ENCODE assay signal across 8 mouse cellular contexts in the genomic region with DNA sequence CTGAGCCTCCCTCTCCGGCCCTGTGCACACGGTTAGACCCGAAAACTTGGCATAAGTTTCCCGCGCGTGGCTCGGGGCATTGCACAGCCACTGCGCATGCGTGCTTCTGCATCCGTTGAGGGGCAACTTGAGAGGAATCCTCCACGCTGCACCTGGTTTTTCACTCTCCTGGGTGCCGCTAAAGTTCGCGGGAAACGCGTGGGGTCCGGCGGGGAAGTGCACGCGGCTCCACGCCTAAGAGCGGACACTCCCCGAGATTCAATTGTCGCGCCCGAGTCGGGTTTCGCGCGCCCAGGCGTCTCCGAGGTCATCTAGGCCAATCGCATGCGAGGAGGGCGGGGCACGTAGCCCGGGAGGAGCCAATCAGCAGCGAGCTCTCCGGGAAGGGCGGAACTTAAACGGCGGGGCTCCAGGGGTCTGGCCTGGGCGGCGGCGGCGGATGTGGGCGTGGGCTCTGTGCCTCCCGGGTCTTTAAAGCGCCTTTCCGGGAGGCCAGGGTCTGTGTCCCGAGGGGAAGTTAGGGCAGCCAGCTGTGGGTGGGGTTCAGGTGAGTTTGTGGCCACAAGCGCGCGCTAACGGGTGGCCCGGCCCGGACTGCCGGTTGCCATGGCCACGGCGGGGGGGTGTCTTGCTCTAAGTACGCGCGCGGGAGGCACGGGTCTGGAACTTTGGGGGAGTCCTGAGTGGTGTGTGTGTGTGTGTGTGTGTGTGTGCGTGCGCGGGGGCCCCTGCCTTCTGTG. TPM values are rescaled to one million over a fixed set of nuclear protein-coding genes. Genes with fewer than 3 reads are reported as not detected.
DNase-seq lines count a peak whose midpoint lies in the region; ATAC-seq and TF ChIP-seq lines count a peak whose summit lies in the region.

No protein-coding gene starts in this region.

- ATAC-seq in kidney, embryonic 14.5 days (ENCODE audit: low FRiP score, low TSS enrichment), result peak; percentile 85
- peak; percentile 89 for ATAC-seq in limb, embryonic 15.5 days (ENCODE audit: insufficient number of reproducible peaks, low FRiP score, low TSS enrichment, low read depth)
- peak; percentile 96 for ATAC-seq in midbrain, postnatal 0 days (ENCODE audit: low FRiP score)

- TF ChIP-seq POLR2A in embryonic fibroblast, embryonic 13.5 days (IDR thresholded peaks at IDR 0.05; ENCODE audit: low read depth, low read length), result peak; percentile 44

- peaks cover 45% of the 10 kb centered on the region for H3K79me3 ChIP-seq in C2C12 (ENCODE audit: low read depth)

- WGBS in heart, embryonic 10.5 days, result under 1% methylated on average over 68 of the region's 68 CpGs
- under 1% methylated on average over 68 of the region's 68 CpGs for WGBS in kidney, embryonic 14.5 days
- WGBS in limb, embryonic 15.5 days, result under 1% methylated on average over 62 of the region's 68 CpGs
- WGBS in midbrain, postnatal 0 days, result under 1% methylated on average over 64 of the region's 68 CpGs

- H3K9me3 ChIP-seq in heart, embryonic 10.5 days, result no peaks in the 10 kb centered on the region
- H3K9me3 ChIP-seq in kidney, embryonic 14.5 days (ENCODE audit: control insufficient read depth, low read length), result no peaks in the 10 kb centered on the region
- no peaks in the 10 kb centered on the region for H3K9me3 ChIP-seq in limb, embryonic 15.5 days
- no peaks in the 10 kb centered on the region for H3K9me3 ChIP-seq in midbrain, postnatal 0 days (ENCODE audit: low read length)

- H3K9ac ChIP-seq in kidney, embryonic 14.5 days (ENCODE audit: low read depth, low read length), result peak overlapping the region; percentile 83
- H3K9ac ChIP-seq in limb, embryonic 15.5 days, result peak overlapping the region; percentile 55
- 0 out of 2 replicates have a peak overlapping the region, but pooled peaks have one; percentile 44 for H3K9ac ChIP-seq in midbrain, postnatal 0 days (replicated peaks; ENCODE audit: low read length, poor library complexity, severe bottlenecking)

- peak overlapping the region; percentile 69 for H3K4me3 ChIP-seq in C2C12 (ENCODE audit: insufficient read depth, poor library complexity, severe bottlenecking)
- H3K4me3 ChIP-seq in embryonic fibroblast, embryonic 13.5 days (ENCODE audit: insufficient read depth, low read length), result peak overlapping the region; percentile 75
- peak overlapping the region; percentile 82 for H3K4me3 ChIP-seq in heart, embryonic 10.5 days
- peak overlapping the region; percentile 74 for H3K4me3 ChIP-seq in kidney, embryonic 14.5 days (ENCODE audit: low read length)
- H3K4me3 ChIP-seq in limb, embryonic 15.5 days, result peak overlapping the region; percentile 70
- peak overlapping the region; percentile 60 for H3K4me3 ChIP-seq in midbrain, postnatal 0 days (ENCODE audit: low read depth, low read length)

- DNase-seq in brain, adult 2 months (ENCODE audit: low read depth, low spot score), result peak; percentile 94
- peak; percentile 99 for DNase-seq in heart, embryonic 10.5 days (ENCODE audit: low spot score)
- peak; percentile 95 for DNase-seq in midbrain, postnatal 0 days (ENCODE audit: low spot score)
- peak; percentile 97 to 98 for DNase-seq in spleen, postnatal 10 days (ENCODE audit: low spot score in 2 of 2)

- H3ac ChIP-seq in C2C12 (ENCODE audit: control insufficient read depth, insufficient read length, low read depth), result peak overlapping the region; percentile 77

- no peak for TF ChIP-seq CTCF in C2C12 (IDR thresholded peaks at IDR 0.05; ENCODE audit: control insufficient read depth, insufficient read depth, insufficient read length)
- no peak for TF ChIP-seq CTCF in embryonic fibroblast, embryonic 13.5 days (IDR thresholded peaks at IDR 0.05; ENCODE audit: borderline replicate concordance, insufficient read depth, low read length)
- no peak for TF ChIP-seq CTCF in midbrain, postnatal 0 days (IDR thresholded peaks at IDR 0.05)

- peak overlapping the region; percentile 95 for H3K4me2 ChIP-seq in kidney, embryonic 14.5 days (replicated peaks; ENCODE audit: low read depth, low read length)
- peak overlapping the region; percentile 99 for H3K4me2 ChIP-seq in limb, embryonic 15.5 days
- H3K4me2 ChIP-seq in midbrain, postnatal 0 days (ENCODE audit: low read depth, low read length, poor library complexity, severe bottlenecking), result peak overlapping the region; percentile 95

- no peaks in the 10 kb centered on the region for H3K4me1 ChIP-seq in embryonic fibroblast, embryonic 13.5 days (ENCODE audit: control insufficient read depth, insufficient read depth, low read length)
- H3K4me1 ChIP-seq in heart, embryonic 10.5 days, result peaks cover 50% of the 10 kb centered on the region
- peaks cover 27% of the 10 kb centered on the region for H3K4me1 ChIP-seq in kidney, embryonic 14.5 days (ENCODE audit: control insufficient read depth, insufficient read depth, low read length)
- peaks cover 51% of the 10 kb centered on the region for H3K4me1 ChIP-seq in limb, embryonic 15.5 days
- 0 out of 2 replicates have a peak, but pooled peaks cover 3% of the 10 kb centered on the region for H3K4me1 ChIP-seq in midbrain, postnatal 0 days (ENCODE audit: insufficient read depth, low read length)

- peaks cover 51% of the 10 kb centered on the region for H3K79me2 ChIP-seq in C2C12 (ENCODE audit: control insufficient read depth, insufficient read depth)

- H3K27me3 ChIP-seq in C2C12 (ENCODE audit: control insufficient read depth, insufficient read depth, insufficient read length), result no peaks in the 10 kb centered on the region
- H3K27me3 ChIP-seq in heart, embryonic 10.5 days (ENCODE audit: insufficient read depth, poor library complexity, severe bottlenecking), result no peaks in the 10 kb centered on the region
- no peaks in the 10 kb centered on the region for H3K27me3 ChIP-seq in kidney, embryonic 14.5 days (ENCODE audit: control insufficient read depth, insufficient read depth, low read length)
- no peaks in the 10 kb centered on the region for H3K27me3 ChIP-seq in limb, embryonic 15.5 days
- no peaks in the 10 kb centered on the region for H3K27me3 ChIP-seq in midbrain, postnatal 0 days (ENCODE audit: insufficient read depth, low read length)

- H3K27ac ChIP-seq in embryonic fibroblast, embryonic 13.5 days (ENCODE audit: insufficient read depth, low read length), result no peak overlapping the region
- H3K27ac ChIP-seq in heart, embryonic 10.5 days, result peak overlapping the region; percentile 88
- peak overlapping the region; percentile 98 for H3K27ac ChIP-seq in kidney, embryonic 14.5 days (ENCODE audit: low read depth, low read length)
- peak overlapping the region; percentile 86 for H3K27ac ChIP-seq in limb, embryonic 15.5 days
- no peak overlapping the region for H3K27ac ChIP-seq in midbrain, postnatal 0 days (ENCODE audit: low read depth, low read length)

- H3K36me3 ChIP-seq in C2C12 (ENCODE audit: control insufficient read depth, insufficient read depth), result peaks cover 40% of the 10 kb centered on the region
- H3K36me3 ChIP-seq in heart, embryonic 10.5 days, result peaks cover 41% of the 10 kb centered on the region
- H3K36me3 ChIP-seq in kidney, embryonic 14.5 days (ENCODE audit: control insufficient read depth, insufficient read depth, low read length), result peaks cover 29% of the 10 kb centered on the region
- H3K36me3 ChIP-seq in limb, embryonic 15.5 days, result peaks cover 33% of the 10 kb centered on the region
- no peaks in the 10 kb centered on the region for H3K36me3 ChIP-seq in midbrain, postnatal 0 days (ENCODE audit: insufficient read depth, low read length)

RNA-seq across cellular contexts. Expression of a gene that starts 0.9 kb away (rescaled TPM):
- polyA plus RNA-seq in C2C12 (2012; fragmentation: generic; extraction: Trizol), result 93.0 TPM
- 48.0 and 50.2 TPM in 2 replicates for polyA plus RNA-seq in embryonic fibroblast, embryonic 13.5 days (2011; ENCODE audit: insufficient read length, low read depth, missing spikeins)
- 136 and 163 TPM in 2 replicates for polyA plus RNA-seq in heart, embryonic 10.5 days (2016; fragmentation: Nextera tagmentation; extraction: Ambion mirVana)
- 104 and 143 TPM in 2 replicates for polyA plus RNA-seq in kidney, embryonic 14.5 days (2014; fragmentation: Nextera tagmentation; extraction: Ambion mirVana)
- polyA plus RNA-seq in limb, embryonic 15.5 days (2015; fragmentation: Nextera tagmentation; extraction: Ambion mirVana), result 107 and 108 TPM in 2 replicates
- total RNA-seq in midbrain, postnatal 0 days (2014; rRNA removed), result 5.9 and 10.0 TPM in 2 replicates
- polyA plus RNA-seq in midbrain, postnatal 0 days (2015; fragmentation: Nextera tagmentation; extraction: Ambion mirVana), result 4.7 and 4.9 TPM in 2 replicates

RNA-seq across cellular contexts. Expression of a gene that starts 3.9 kb away (rescaled TPM):
- polyA plus RNA-seq in C2C12 (2012; fragmentation: generic; extraction: Trizol), result not detected
- polyA plus RNA-seq in embryonic fibroblast, embryonic 13.5 days (2011; ENCODE audit: insufficient read length, low read depth, missing spikeins), result not detected in 2 replicates
- not detected in 2 replicates for polyA plus RNA-seq in heart, embryonic 10.5 days (2016; fragmentation: Nextera tagmentation; extraction: Ambion mirVana)
- polyA plus RNA-seq in kidney, embryonic 14.5 days (2014; fragmentation: Nextera tagmentation; extraction: Ambion mirVana), result not detected in 2 replicates
- not detected in 2 replicates for polyA plus RNA-seq in limb, embryonic 15.5 days (2015; fragmentation: Nextera tagmentation; extraction: Ambion mirVana)
- not detected in 2 replicates for total RNA-seq in midbrain, postnatal 0 days (2014; rRNA removed)
- polyA plus RNA-seq in midbrain, postnatal 0 days (2015; fragmentation: Nextera tagmentation; extraction: Ambion mirVana), result not detected in 2 replicates

RNA-seq across cellular contexts. Expression of a gene that starts 11.3 kb away (rescaled TPM):
- 27.5 TPM for polyA plus RNA-seq in C2C12 (2012; fragmentation: generic; extraction: Trizol)
- polyA plus RNA-seq in embryonic fibroblast, embryonic 13.5 days (2011; ENCODE audit: insufficient read length, low read depth, missing spikeins), result 37.4 and 41.2 TPM in 2 replicates
- polyA plus RNA-seq in heart, embryonic 10.5 days (2016; fragmentation: Nextera tagmentation; extraction: Ambion mirVana), result 81.7 and 93.2 TPM in 2 replicates
- polyA plus RNA-seq in kidney, embryonic 14.5 days (2014; fragmentation: Nextera tagmentation; extraction: Ambion mirVana), result 65.2 and 68.7 TPM in 2 replicates
- 94.2 and 114 TPM in 2 replicates for polyA plus RNA-seq in limb, embryonic 15.5 days (2015; fragmentation: Nextera tagmentation; extraction: Ambion mirVana)
- total RNA-seq in midbrain, postnatal 0 days (2014; rRNA removed), result 8.1 and 12.4 TPM in 2 replicates
- 9.6 and 12.1 TPM in 2 replicates for polyA plus RNA-seq in midbrain, postnatal 0 days (2015; fragmentation: Nextera tagmentation; extraction: Ambion mirVana)

RNA-seq across cellular contexts. Expression of a gene that starts 21.8 kb away (rescaled TPM):
- 10.1 TPM for polyA plus RNA-seq in C2C12 (2012; fragmentation: generic; extraction: Trizol)
- 21.8 and 30.8 TPM in 2 replicates for polyA plus RNA-seq in embryonic fibroblast, embryonic 13.5 days (2011; ENCODE audit: insufficient read length, low read depth, missing spikeins)
- polyA plus RNA-seq in heart, embryonic 10.5 days (2016; fragmentation: Nextera tagmentation; extraction: Ambion mirVana), result 34.6 and 35.6 TPM in 2 replicates
- 22.9 and 33.3 TPM in 2 replicates for polyA plus RNA-seq in kidney, embryonic 14.5 days (2014; fragmentation: Nextera tagmentation; extraction: Ambion mirVana)
- polyA plus RNA-seq in limb, embryonic 15.5 days (2015; fragmentation: Nextera tagmentation; extraction: Ambion mirVana), result 35.9 and 37.3 TPM in 2 replicates
- total RNA-seq in midbrain, postnatal 0 days (2014; rRNA removed), result 123 and 140 TPM in 2 replicates
- polyA plus RNA-seq in midbrain, postnatal 0 days (2015; fragmentation: Nextera tagmentation; extraction: Ambion mirVana), result 45.6 and 48.0 TPM in 2 replicates

RNA-seq across cellular contexts. Expression of a gene that starts 27.4 kb away (rescaled TPM):
- 5.8 TPM for polyA plus RNA-seq in C2C12 (2012; fragmentation: generic; extraction: Trizol)
- 11.1 and 15.6 TPM in 2 replicates for polyA plus RNA-seq in embryonic fibroblast, embryonic 13.5 days (2011; ENCODE audit: insufficient read length, low read depth, missing spikeins)
- 6.8 and 9.5 TPM in 2 replicates for polyA plus RNA-seq in heart, embryonic 10.5 days (2016; fragmentation: Nextera tagmentation; extraction: Ambion mirVana)
- polyA plus RNA-seq in kidney, embryonic 14.5 days (2014; fragmentation: Nextera tagmentation; extraction: Ambion mirVana), result 4.1 and 7.2 TPM in 2 replicates
- polyA plus RNA-seq in limb, embryonic 15.5 days (2015; fragmentation: Nextera tagmentation; extraction: Ambion mirVana), result 7.1 and 8.6 TPM in 2 replicates
- 3.1 and 3.7 TPM in 2 replicates for total RNA-seq in midbrain, postnatal 0 days (2014; rRNA removed)
- 0.91 and 1.1 TPM in 2 replicates for polyA plus RNA-seq in midbrain, postnatal 0 days (2015; fragmentation: Nextera tagmentation; extraction: Ambion mirVana)

Comparison
In these comparisons a context has a peak if more than half of its experiments do, and no peak if none do; other contexts are left out.
1. H3K27ac ChIP-seq: peak in heart, embryonic 10.5 days (single experiment), kidney, embryonic 14.5 days (single experiment) and limb, embryonic 15.5 days (single experiment); none in embryonic fibroblast, embryonic 13.5 days (single experiment) and midbrain, postnatal 0 days (single experiment).
2. Peak in every context shown above with its lines, with median percentiles within 50 percentile points of each other: H3K4me3 ChIP-seq, DNase-seq, ATAC-seq, H3K4me2 ChIP-seq and H3K9ac ChIP-seq.